Mouse (Mus musculus) urinary bladder, postnatal 4 days (tissue): ENCODE data around the gene Gm49380.

ENCODE experiments used
- DNase-seq, 2 experiments: peaks; one replicate each; pipeline ENCODE4 v3.0.0; 2021 to 2022; ENCODE audit warnings: low spot score in 2 of 2

Gene Gm49380

GRCm38 (mm10) chr9:44047571-44048490 lies 65.5 kb downstream of the Gm49380 start:
- peak in 1 of 2 experiments; percentile 44 for DNase-seq

- peak in 1 of 2 experiments; percentile 57 for DNase-seq
These were observed 66.2 kb downstream of the Gm49380 start for GRCm38 (mm10) chr9:44047071-44047470.

- DNase-seq: no peak
These were observed 66.9 kb downstream of the Gm49380 start for GRCm38 (mm10) chr9:44046426-44046825.

GRCm38 (mm10) chr9:44045884-44046272 lies 67.4 kb downstream of the Gm49380 start:
- DNase-seq: no peak

- no peak for DNase-seq
These were observed 68.0 kb downstream of the Gm49380 start for GRCm38 (mm10) chr9:44045158-44045883.

- DNase-seq: no peak
These were observed 68.7 kb downstream of the Gm49380 start for GRCm38 (mm10) chr9:44044426-44045157.

- no peak for DNase-seq
These were observed 69.4 kb downstream of the Gm49380 start for GRCm38 (mm10) chr9:44043708-44044425.

- DNase-seq: peak in 1 of 2 experiments; percentile 24
These were observed 70.2 kb downstream of the Gm49380 start, which contains the start of gene Thy1 for GRCm38 (mm10) chr9:44042836-44043707. TSS of gene Thy1 (plus strand) at chr9:44043384.

GRCm38 (mm10) chr9:44042396-44042680 lies 71.0 kb downstream of the Gm49380 start:
- DNase-seq: no peak

- no peak for DNase-seq
These were observed 71.5 kb downstream of the Gm49380 start for GRCm38 (mm10) chr9:44041511-44042395.

GRCm38 (mm10) chr9:44037106-44037505 lies 76.2 kb downstream of the Gm49380 start:
- DNase-seq: no peak

GRCm38 (mm10) chr9:44033957-44034727 lies 79.2 kb downstream of the Gm49380 start:
- no peak for DNase-seq

GRCm38 (mm10) chr9:44033317-44033716 lies 80.0 kb downstream of the Gm49380 start:
- DNase-seq: no peak

- DNase-seq: no peak
These were observed 81.4 kb downstream of the Gm49380 start for GRCm38 (mm10) chr9:44031946-44032345.

GRCm38 (mm10) chr9:44031079-44031478 lies 82.2 kb downstream of the Gm49380 start:
- no peak for DNase-seq

- DNase-seq: no peak
These were observed 82.7 kb downstream of the Gm49380 start for GRCm38 (mm10) chr9:44030646-44031045.

GRCm38 (mm10) chr9:44029580-44030236 lies 83.6 kb downstream of the Gm49380 start:
- DNase-seq: no peak

GRCm38 (mm10) chr9:44024096-44024495 lies 89.2 kb downstream of the Gm49380 start:
- no peak for DNase-seq
